Mouse (Mus musculus) hindbrain, embryonic 16.5 days (tissue): ENCODE data around the gene Actr10. TPM values are rescaled to one million over a fixed set of nuclear protein-coding genes. Genes with fewer than 3 reads are reported as not detected.
A peak's percentile ranks its signal among the peaks of the same experiment; 100 is the strongest.

ENCODE experiments used
- ATAC-seq: fragments of 200-750 bp; cut with Nextera tagmentation; 2 replicates; pipeline ENCODE4 v1.8.0; 2017; ENCODE audit warnings: moderate TSS enrichment, moderate library complexity
- H3K27ac ChIP-seq: fragments of 300-500 bp; sonication (generic); 2 replicates; pipeline ENCODE4 v1.5.1; 2014; ENCODE audit warnings: low read depth, mild to moderate bottlenecking, control low read depth, low read length, moderate library complexity
- H3K27me3 ChIP-seq: fragments of 300-500 bp; sonication (generic); replicated peaks from 2 replicates; pipeline ENCODE4 v1.6.1; 2014; ENCODE audit warnings: low read length; ENCODE audit not compliant: control insufficient read depth, insufficient read depth
- H3K36me3 ChIP-seq: fragments of 300-500 bp; sonication (generic); 2 replicates; pipeline ENCODE4 v1.6.1; 2014; ENCODE audit warnings: mild to moderate bottlenecking, low read length, moderate library complexity, mixed read lengths; ENCODE audit not compliant: control insufficient read depth, insufficient read depth
- H3K4me1 ChIP-seq: fragments of 300-500 bp; sonication (generic); 2 replicates; pipeline ENCODE4 v1.6.1; 2014; ENCODE audit warnings: low read depth, low read length; ENCODE audit not compliant: control insufficient read depth, insufficient read depth
- H3K4me2 ChIP-seq: fragments of 300-500 bp; sonication (generic); 2 replicates; pipeline ENCODE4 v1.6.1; 2014; ENCODE audit warnings: mild to moderate bottlenecking, low read length, control low read depth, moderate library complexity
- H3K4me3 ChIP-seq: fragments of 300-500 bp; sonication (generic); 2 replicates; pipeline ENCODE4 v1.5.1; 2014; ENCODE audit warnings: mild to moderate bottlenecking, low read length, control low read depth, moderate library complexity
- H3K9ac ChIP-seq: fragments of 300-500 bp; sonication (generic); 2 replicates; pipeline ENCODE4 v1.6.1; 2014; ENCODE audit warnings: low read depth, mild to moderate bottlenecking, control low read depth, low read length, moderate library complexity
- H3K9me3 ChIP-seq: fragments of 300-500 bp; sonication (generic); 2 replicates; pipeline ENCODE4 v1.6.1; 2014; ENCODE audit warnings: mild to moderate bottlenecking, low read length, moderate library complexity; ENCODE audit not compliant: control insufficient read depth
- whole genome bisulfite sequencing: fragments of 180-500 bp; shearing (Covaris S2); extraction: QIAGEN DNeasy Blood & Tissue Kit; methylation state at CpG from one replicate; pipeline ENCODE4 v1.1.7; 2014; 5-methylcytosine and 5-hydroxymethylcytosine counted together
- polyA plus RNA-seq: library from polyadenylated mRNA; unstranded; fragments of >200 nt; fragmentation: Nextera tagmentation; extraction: Ambion mirVana; gene quantifications from 2 replicates; pipeline ENCODE4 v1.2.1, GENCODE M21; 2015

Gene Actr10
- polyA plus RNA-seq, 1 experiment from 2014 or later = 196 TPM

DNA sequence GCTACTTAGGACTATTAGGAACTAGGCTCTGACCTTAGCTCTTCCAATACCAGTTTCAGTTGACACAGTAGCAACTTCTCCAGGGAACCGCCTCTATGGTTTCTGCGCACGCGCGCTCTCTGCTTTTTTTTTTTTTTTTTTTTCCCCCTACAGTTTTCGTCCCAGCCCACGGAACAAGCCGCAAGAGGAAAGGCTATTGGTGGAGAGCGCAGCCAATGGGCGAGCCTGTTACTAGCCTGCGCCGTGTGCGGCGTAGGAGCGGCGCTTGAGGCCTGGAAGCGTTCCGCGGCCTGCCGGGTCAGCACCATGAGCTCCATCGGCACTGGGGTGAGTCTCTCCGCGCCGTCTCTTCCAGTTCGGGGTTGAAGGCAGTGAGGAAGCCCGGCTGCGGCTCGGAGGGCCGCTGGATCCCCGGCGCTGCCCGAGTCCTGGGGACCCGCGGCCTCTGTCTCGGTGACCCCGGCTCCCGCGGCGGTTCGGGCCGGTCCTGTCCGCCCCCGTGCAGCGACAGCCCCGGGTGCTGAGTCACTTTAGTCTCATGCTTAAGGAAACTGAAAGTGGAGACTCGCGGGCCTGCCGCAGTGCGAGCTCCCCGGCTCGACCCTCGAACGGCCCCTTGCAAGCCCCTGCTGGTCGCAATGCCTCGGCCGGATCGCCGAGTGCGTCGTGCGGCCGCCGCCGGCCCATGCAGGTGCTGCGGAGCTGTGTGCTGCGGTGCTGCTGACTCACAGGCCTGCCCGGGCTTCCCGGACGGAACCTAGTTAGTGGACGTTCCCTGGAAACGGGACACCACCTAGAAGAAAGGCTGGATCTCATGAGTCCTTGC lies 37.0 kb downstream of the Actr10 start, which contains the start of gene Psma3:
Psma3 (plus strand) TSS at position 181 of the 826 bp plus-strand sequence.
- Histone ChIP-seq H3K9ac (peak within 1 kb of the TSS; percentile 99), H3K27ac (peak within 1 kb of the TSS; percentile 97), H3K4me1 (peaks cover 11% of the 10 kb centered on the region), H3K36me3 (no peaks in the 10 kb centered on the region), H3K4me2 (peak within 1 kb of the TSS; percentile 63), H3K4me3 (peak within 1 kb of the TSS; percentile 87), H3K27me3 (no peaks in the 10 kb centered on the region), H3K9me3 (no peaks in the 10 kb centered on the region)
- WGBS = under 1% methylated on average over 61 of the region's 71 CpGs
- peak; percentile 99 for ATAC-seq

DNA sequence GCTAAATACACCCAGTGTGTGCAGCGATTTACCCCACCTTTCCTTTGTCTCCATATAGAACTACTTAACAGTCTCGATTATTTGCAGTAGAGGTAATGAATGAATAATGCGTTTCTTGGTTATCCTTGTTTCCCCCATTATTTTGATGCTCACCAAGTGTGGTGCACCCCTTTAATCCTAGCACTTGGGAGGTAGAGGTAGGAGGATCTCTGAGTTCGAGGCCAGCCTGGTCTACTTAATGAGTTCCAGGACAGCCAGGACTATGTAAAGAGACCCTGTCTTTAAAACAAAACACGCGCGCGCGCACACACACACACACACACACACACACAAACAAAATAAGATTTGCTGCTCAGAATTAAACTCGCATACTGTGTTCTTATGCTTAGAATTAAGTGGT lies 37.7 kb downstream of the Actr10 start:
- peak overlapping the region; percentile 97 for H3K27ac ChIP-seq
- peaks cover 11% of the 10 kb centered on the region for H3K4me1 ChIP-seq
- H3K4me2 ChIP-seq = peak overlapping the region; percentile 62
- no peak for ATAC-seq
- no peaks in the 10 kb centered on the region for H3K27me3 ChIP-seq
- no peaks in the 10 kb centered on the region for H3K9me3 ChIP-seq
- 24% methylated on average over 10 of the region's 10 CpGs for WGBS
- H3K36me3 ChIP-seq = no peaks in the 10 kb centered on the region
- H3K9ac ChIP-seq = peak overlapping the region; percentile 99
- peak overlapping the region; percentile 87 for H3K4me3 ChIP-seq

DNA sequence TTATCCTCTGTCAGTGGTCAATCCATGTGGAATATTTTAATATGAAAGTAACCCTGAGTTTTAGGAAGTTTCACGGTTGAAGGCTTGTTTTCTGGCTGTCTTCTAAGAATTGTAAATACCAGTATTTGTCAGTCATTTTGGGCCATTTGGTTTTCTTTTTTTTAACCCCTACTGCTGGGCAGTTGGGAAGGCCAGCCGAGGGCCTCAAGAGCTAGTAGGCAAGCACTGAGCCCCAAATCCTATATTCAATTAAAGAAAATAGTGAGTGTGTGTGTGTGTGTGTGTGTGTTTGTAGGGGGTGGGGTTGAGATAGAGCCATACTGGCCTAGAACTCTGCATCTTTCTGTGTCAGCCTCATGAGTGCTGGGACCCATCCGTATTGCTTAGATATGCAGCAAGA lies 38.2 kb downstream of the Actr10 start:
- no peaks in the 10 kb centered on the region for H3K9me3 ChIP-seq
- peaks cover 11% of the 10 kb centered on the region for H3K4me1 ChIP-seq
- no peak overlapping the region for H3K27ac ChIP-seq
- H3K4me2 ChIP-seq = peak overlapping the region; percentile 62
- H3K9ac ChIP-seq = peak overlapping the region; percentile 3; the same call in 1 of the 2 replicates
- ATAC-seq = no peak
- peak overlapping the region; percentile 87 for H3K4me3 ChIP-seq
- no peaks in the 10 kb centered on the region for H3K36me3 ChIP-seq
- no peaks in the 10 kb centered on the region for H3K27me3 ChIP-seq
- WGBS = 75% methylated on average over 3 of the region's 3 CpGs

DNA sequence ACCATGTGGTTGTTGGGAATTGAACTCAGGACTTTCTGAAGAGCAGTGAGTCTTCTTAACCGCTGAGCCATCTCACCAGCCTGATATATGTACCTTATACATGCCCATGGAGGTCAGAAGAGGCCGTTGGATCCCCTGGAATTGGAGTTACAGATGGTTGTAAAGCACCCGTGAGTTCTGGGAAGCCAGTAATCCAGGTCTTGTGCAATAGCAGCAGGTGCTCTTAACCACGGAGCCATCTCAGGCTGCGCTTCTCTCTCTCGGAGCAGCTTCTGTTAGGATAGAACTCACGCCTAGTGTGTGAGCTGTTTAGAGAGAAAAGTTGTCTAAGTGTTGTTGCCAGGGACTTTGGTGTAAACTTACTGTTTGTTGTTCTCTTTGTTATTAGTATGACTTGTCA lies 40.7 kb downstream of the Actr10 start:
- H3K27me3 ChIP-seq = no peaks in the 10 kb centered on the region
- H3K27ac ChIP-seq = no peak overlapping the region
- H3K4me1 ChIP-seq = peaks cover 11% of the 10 kb centered on the region
- H3K4me3 ChIP-seq = no peak overlapping the region
- H3K9ac ChIP-seq = no peak overlapping the region
- ATAC-seq = no peak
- 0 out of 2 replicates have a peak, but pooled peaks cover 4% of the 10 kb centered on the region for H3K36me3 ChIP-seq
- WGBS = 90% methylated on average over 7 of the region's 7 CpGs
- H3K9me3 ChIP-seq = no peaks in the 10 kb centered on the region
- H3K4me2 ChIP-seq = no peak overlapping the region

DNA sequence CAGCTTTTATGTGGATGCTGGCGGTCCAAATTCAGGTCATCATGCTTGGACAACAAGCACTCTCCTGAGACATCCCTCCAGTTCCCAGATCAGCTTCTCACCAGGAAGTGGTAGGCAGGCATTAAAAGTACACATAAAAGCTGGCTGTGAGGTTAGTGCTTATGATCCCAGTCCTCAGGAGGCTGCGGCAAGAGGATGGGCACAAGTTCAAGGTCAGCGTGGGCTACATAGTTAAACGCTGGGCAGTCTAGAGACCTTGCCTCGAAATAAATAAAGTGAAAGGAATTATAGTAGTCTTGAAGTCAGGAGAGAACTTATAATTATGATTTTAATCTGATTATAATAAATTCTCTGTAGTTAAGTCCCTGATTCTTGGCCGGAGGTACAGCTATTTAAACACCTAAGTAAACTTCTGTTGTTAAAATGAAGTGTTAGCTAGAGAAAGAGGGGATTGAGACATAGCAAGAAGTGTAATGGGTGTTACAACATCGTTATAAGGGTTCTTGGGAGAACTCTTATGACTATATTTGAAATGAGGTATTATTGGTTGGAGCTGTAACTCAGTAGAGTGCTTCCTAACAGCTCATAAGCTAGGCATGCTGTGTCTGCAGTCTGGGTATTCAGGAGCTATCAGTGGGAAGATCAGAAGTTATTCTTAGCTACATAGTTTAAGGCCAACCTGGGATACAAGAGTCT lies 47.3 kb downstream of the Actr10 start:
- no peak overlapping the region for H3K9ac ChIP-seq
- no peaks in the 10 kb centered on the region for H3K27me3 ChIP-seq
- H3K4me2 ChIP-seq = no peak overlapping the region
- H3K36me3 ChIP-seq = peaks cover 20% of the 10 kb centered on the region
- H3K9me3 ChIP-seq = no peaks in the 10 kb centered on the region
- WGBS = 94% methylated on average over 7 of the region's 7 CpGs
- no peak overlapping the region for H3K27ac ChIP-seq
- ATAC-seq = no peak
- no peaks in the 10 kb centered on the region for H3K4me1 ChIP-seq
- H3K4me3 ChIP-seq = no peak overlapping the region

DNA sequence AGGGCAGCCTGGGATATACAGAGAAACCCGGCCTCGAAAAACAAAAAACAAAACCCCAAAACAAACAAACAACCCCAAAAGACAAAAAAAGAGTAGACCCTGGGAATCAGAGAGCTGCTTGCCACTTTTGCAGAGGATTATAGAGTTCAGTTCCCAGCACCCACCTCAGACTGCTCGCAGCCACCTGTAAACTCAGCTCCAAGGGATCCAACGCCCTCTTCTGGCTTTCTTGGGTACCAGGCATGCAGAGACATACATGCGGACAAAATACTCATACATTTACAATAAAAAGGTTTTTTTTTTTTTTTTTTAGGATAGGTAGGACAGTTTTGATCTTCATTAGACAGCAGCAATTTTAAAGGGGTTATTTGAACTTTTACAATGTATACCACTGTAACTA lies 59.6 kb downstream of the Actr10 start:
- no peaks in the 10 kb centered on the region; the same call in 1 of the 2 replicates for H3K4me1 ChIP-seq
- H3K27me3 ChIP-seq = no peaks in the 10 kb centered on the region
- ATAC-seq = no peak
- H3K9ac ChIP-seq = no peak overlapping the region
- no peak overlapping the region for H3K4me3 ChIP-seq
- H3K27ac ChIP-seq = no peak overlapping the region
- H3K4me2 ChIP-seq = no peak overlapping the region
- peaks cover 20% of the 10 kb centered on the region for H3K36me3 ChIP-seq
- no peaks in the 10 kb centered on the region for H3K9me3 ChIP-seq
- WGBS = 90% methylated on average over 5 of the region's 5 CpGs

DNA sequence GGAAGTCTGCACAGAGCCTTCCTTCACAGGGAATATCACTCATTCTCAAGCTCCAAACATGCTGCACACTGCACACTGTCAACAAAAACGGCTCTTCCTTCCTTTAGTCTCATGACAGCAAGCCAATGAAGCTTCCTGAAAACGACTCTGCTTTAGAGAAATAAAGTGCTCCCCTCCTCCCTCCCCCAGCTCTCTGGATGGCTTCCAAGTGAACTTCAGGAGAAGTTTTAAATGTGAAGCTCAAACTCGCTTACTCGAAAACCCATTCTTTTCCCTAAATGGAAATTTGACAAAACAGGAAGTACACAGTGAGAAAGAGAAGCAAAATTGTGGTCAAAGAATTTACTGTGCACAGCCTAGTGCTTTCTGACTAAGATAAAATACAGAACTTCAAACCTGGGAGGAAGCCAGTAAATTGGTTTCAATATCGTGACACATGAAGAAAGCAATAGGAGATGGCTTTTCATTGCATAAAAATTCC lies 61.8 kb downstream of the Actr10 start:
- Histone ChIP-seq H3K27me3 (no peaks in the 10 kb centered on the region), H3K4me1 (no peaks in the 10 kb centered on the region; the same call in 1 of the 2 replicates), H3K9ac (no peak overlapping the region), H3K27ac (no peak overlapping the region), H3K36me3 (peaks cover 18% of the 10 kb centered on the region), H3K4me3 (no peak overlapping the region), H3K4me2 (peak overlapping the region; percentile 7; the same call in 1 of the 2 replicates), H3K9me3 (no peaks in the 10 kb centered on the region)
- 45% methylated on average over 5 of the region's 5 CpGs for WGBS
- ATAC-seq = no peak

DNA sequence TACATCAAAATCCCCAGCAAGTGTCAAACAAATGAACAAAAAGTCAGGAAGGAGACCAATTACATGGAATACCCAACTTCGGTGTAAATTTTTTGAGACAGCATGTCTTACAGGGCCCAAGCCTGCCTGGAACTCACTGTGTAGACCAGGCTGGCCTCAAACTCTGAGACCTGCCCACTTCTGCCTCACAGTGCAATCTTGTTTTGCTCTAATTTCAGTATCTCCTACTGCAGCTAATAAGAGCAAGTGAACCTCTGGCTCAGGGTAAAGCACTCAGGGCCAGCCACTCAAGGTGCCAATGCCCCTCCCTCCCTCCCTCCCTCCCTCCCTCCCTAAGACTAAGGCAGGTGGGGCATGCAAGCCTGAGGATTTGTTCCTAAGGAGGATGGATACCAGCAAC lies 62.7 kb downstream of the Actr10 start:
- H3K27me3 ChIP-seq = no peaks in the 10 kb centered on the region
- WGBS = 90% methylated on average over 1 of the region's 1 CpGs

DNA sequence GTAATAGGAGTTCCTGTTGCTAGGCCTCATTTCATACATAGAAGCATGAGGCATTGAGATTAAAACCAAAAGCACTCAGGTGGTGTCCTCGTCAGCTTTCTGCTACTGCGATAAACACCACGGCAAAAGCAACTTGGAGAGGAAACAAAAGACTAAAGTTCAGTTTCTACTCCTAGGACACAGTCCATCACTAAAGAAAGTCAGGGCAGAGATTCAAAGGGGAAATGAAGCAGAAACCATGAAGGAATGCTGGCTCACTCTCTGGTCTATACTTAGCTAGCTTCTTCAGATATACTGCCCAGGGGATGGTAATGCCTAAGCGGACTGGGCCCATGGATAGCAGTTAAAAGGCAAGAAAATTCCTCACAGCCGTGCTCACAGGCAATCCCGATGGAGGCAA lies 63.8 kb downstream of the Actr10 start:
- WGBS = 59% methylated on average over 6 of the region's 6 CpGs
- H3K27me3 ChIP-seq = no peaks in the 10 kb centered on the region
- no peak overlapping the region for H3K27ac ChIP-seq
- H3K4me2 ChIP-seq = no peak overlapping the region
- ATAC-seq = peak; percentile 52; the same call in 1 of the 2 replicates
- H3K4me3 ChIP-seq = no peak overlapping the region
- H3K4me1 ChIP-seq = no peaks in the 10 kb centered on the region; the same call in 1 of the 2 replicates
- H3K9me3 ChIP-seq = no peaks in the 10 kb centered on the region
- peaks cover 18% of the 10 kb centered on the region for H3K36me3 ChIP-seq
- H3K9ac ChIP-seq = no peak overlapping the region

More for the DNA sequence above, 62.7 kb downstream of the Actr10 start:
- H3K4me1 ChIP-seq = no peaks in the 10 kb centered on the region; the same call in 1 of the 2 replicates
- H3K9ac ChIP-seq = no peak overlapping the region
- H3K4me2 ChIP-seq = no peak overlapping the region
- peaks cover 22% of the 10 kb centered on the region for H3K36me3 ChIP-seq
- H3K27ac ChIP-seq = no peak overlapping the region
- ATAC-seq = no peak
- H3K9me3 ChIP-seq = no peaks in the 10 kb centered on the region
- no peak overlapping the region for H3K4me3 ChIP-seq
